Mouse (Mus musculus): ENCODE measurements around the gene Zmpste24.

DNA sequence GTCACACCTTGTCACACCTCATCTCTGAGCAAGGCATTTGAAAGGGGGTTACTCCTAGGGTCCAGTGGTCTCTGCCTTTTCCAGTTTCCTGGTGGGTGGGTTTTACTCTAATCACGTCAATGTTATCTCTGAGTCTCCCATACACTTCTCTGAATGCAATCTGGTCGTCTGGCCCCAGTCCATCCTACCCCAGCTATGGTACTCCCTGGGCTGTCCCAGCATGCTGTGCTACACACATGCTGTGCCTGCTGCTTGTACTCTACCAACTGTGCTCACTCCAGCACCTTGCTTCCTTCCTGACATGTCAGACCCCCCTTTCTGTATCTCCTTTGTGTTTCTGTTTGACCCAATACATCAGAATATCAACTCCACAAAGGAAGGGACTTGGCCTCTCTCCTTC is 41.0 kb downstream of the Zmpste24 start:
- TF ChIP-seq POLR2A (IDR thresholded peaks at IDR 0.05; ENCODE audit: insufficient read length, low read depth) (no peak), USF1 (IDR thresholded peaks at IDR 0.05; ENCODE audit: low read depth) (no peak), MYOG (IDR thresholded peaks at IDR 0.05; ENCODE audit: control insufficient read depth in 1 of 3, insufficient read depth in 1 of 3, insufficient read length in 2 of 3, low read depth in 2 of 3) (no peak), POLR2AphosphoS2 (IDR thresholded peaks at IDR 0.05; ENCODE audit: insufficient read length, low read depth) (peak; percentile 8), MAX (IDR thresholded peaks at IDR 0.05; ENCODE audit: low read depth) (no peak), MYOD1 (IDR thresholded peaks at IDR 0.05; ENCODE audit: control insufficient read depth in 1 of 3, insufficient read length in 2 of 3, low read depth in 2 of 3) (no peak), TCF12 (IDR thresholded peaks at IDR 0.05; ENCODE audit: insufficient read depth, poor library complexity, severe bottlenecking) (no peak), CEBPB (IDR thresholded peaks at IDR 0.05; ENCODE audit: insufficient read depth, poor library complexity, severe bottlenecking) (no peak)
